Mouse (Mus musculus): Measurements from ENCODE around the gene Gjb3. TPM values are rescaled to one million over a fixed set of nuclear protein-coding genes. Genes with fewer than 3 reads are reported as not detected.

The Gjb3 gene
- polyA plus RNA-seq, 1 experiment = 32.8 TPM

DNA sequence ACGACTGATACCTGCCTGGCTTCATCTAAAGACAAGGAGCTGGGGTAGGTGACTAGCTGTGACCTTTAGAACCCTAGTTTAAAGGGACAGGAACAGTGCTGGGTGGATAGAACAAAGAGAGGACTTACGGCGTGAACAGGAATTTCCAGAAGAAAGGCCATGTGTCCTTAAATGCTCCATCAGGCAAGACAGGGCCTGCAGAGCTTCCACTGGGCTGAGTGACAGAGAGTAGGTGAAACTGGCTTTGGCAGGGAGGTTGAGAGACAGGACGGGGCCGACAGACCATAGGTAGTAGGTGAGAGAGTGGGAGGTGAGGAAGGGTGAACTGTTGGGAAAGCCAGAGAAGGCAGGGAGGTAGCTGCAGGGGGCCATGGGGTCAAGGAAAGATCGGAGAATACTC, 10.7 kb upstream of the Gjb3 start:
- WGBS = 36% methylated on average over 6 of the region's 6 CpGs

GRCm38 (mm10) chr4:127337668-127338067, 7.0 kb upstream of the Gjb3 start:
- WGBS = 75% methylated on average over 5 of the region's 5 CpGs
- no peak for DNase-seq (ENCODE audit: low read depth, low spot score)

More for the DNA sequence above, 10.7 kb upstream of the Gjb3 start:
- no peak for DNase-seq (ENCODE audit: low read depth, low spot score)

DNA sequence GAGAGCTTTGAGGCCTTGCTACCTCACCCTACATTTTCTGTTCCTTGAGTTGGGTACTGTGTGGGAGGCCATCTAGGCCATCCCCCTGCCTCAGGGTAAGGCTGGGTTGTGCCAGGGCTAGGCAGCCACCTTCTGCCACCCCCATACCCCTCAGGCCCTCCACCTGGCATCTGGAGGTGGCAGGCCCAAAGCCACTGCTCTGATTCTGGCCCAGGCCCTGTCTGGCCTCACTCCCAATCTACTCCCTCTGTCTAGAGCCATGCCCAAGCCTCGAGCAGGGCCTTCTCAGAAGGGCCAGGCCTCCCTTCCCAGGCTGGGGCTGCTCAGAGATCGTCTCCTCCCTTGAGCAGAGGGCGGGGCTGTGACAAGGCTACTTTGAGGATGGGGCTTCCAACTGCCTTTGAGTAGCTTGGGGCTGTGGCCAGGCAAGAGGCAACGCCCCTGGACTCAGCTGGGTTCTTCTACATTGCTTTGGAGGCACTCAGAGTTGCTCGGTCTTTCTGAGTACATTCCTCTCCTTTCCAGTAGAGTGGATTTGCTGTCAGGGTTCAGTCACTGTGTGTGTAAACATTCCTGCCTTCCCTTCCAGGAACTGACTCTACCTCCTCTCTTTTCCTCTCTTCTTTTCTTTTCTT, 4.3 kb upstream of the Gjb3 start:
- WGBS = 42% methylated on average over 5 of the region's 5 CpGs
- no peak for DNase-seq (ENCODE audit: low read depth, low spot score)

DNA sequence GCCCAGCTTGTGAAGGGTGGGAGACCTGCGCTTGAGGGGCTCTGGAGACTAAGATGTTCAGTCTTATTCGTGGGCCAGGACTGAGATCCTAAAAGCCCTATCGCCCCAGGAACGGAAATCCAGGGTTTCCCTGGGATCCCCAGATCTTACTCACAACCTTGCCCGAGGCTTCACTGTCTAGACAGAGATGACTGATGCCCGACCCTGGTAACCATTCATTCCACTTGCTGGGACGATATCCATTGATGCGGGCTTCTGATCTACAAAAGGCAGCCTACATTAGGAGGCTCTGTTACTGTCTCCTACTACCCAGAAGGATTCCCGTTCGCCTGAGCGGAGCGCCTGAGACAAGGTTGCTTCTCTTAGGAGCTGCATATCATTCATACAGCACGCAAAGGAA, 527 bp upstream of the Gjb3 start:
- DNase-seq (ENCODE audit: low read depth, low spot score) = no peak
- 59% methylated on average over 13 of the region's 13 CpGs for WGBS

- no peak for DNase-seq (ENCODE audit: low read depth, low spot score)
- 2% methylated on average over 13 of the region's 13 CpGs for WGBS
Observed at GRCm38 (mm10) chr4:127329751-127330150, 893 bp downstream of the Gjb3 start.

- DNase-seq (ENCODE audit: low read depth, low spot score) = no peak
- WGBS = 9% methylated on average over 3 of the region's 3 CpGs
Observed at GRCm38 (mm10) chr4:127329046-127329445, 1.6 kb downstream of the Gjb3 start.

- DNase-seq (ENCODE audit: low read depth, low spot score) = no peak
- 30% methylated on average over 7 of the region's 7 CpGs for WGBS
Observed at GRCm38 (mm10) chr4:127328378-127328777, 2.3 kb downstream of the Gjb3 start.

DNA sequence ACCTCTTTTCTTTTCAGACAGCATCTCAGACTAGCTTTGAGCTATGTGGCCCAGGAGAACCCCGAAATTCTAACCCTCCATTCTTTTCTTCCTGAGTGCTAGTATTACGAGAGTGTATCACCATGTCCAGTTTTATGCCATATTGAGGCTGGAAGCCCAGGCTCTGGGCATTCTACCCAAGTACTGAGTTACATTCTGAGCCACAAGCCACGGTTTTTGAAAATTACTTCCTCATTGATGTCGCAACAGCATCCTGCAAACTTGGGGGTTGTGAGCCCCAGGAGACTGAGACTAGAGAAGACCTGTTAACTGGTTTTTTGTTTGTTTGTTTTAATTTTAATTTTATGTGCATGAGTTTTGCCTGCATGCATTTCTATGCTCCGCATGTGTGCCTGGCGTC, 2.9 kb downstream of the Gjb3 start:
- 26% methylated on average over 6 of the region's 6 CpGs for WGBS
- no peak for DNase-seq (ENCODE audit: low read depth, low spot score)

- no peak for DNase-seq (ENCODE audit: low read depth, low spot score)
- 22% methylated on average over 7 of the region's 7 CpGs for WGBS
Observed at GRCm38 (mm10) chr4:127327258-127327657, 3.4 kb downstream of the Gjb3 start.

DNA sequence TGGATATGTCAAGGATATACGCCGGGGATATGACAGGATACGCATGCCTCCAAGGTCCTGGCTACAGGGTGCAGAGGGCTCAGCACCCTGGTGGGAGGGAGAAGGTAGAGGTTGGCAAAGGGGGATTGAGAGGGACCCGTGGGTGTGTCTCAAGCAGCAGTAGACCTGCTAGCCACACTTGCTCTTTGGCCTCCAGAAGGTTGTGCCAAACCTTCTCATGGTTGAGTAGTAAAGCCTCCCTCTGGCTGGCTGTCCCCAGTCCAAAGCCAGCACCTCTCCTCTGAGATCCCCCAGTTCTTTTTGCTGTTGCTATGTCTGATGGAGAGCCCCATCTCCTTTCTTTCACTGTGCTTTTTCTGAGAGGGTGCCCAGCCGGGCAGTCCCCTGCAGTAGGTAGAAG, 5.4 kb downstream of the Gjb3 start:
- 42% methylated on average over 5 of the region's 5 CpGs for WGBS

DNA sequence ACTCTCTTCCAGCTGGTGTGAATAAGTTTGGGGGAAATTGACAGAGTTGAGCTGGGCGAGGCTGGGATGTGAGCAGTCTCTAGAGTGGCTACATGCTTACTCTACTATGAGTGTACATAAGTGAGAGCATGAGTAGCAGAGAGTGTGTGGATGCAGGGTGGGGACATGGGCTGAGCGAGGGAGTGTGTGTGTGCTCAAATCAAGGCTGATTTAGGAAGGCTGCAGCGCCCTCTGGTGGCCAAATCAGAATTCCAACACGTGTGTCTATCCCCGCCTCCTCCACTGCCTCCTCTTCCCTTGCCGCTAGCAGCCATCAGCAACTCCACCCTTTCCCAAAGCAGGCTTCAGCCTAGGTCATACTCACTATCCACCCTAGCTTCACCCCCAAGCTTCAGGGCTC, 5.9 kb downstream of the Gjb3 start:
- WGBS = 2% methylated on average over 6 of the region's 6 CpGs

More for the DNA sequence above, 5.4 kb downstream of the Gjb3 start:
- no peak for DNase-seq (ENCODE audit: low read depth, low spot score)

DNA sequence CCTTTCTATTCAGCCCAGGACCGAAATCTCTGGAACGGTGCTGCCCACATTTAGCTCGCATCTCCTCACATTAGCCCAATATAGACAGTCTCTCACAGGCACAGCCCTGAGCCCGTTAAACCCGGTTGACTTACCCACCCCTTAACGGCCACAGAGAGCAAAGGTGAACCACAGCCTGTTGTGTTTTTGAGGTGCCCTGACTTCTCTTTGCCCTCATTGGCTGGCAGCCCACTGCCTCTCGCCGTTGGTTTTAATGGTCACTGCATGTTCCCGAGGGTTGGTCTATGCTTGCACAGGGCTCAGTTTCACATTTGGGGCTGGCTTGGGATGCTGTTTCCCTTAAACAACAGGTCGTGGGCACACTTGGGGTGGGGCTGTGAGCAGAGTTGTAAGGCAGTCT, 6.3 kb downstream of the Gjb3 start:
- no peak for DNase-seq (ENCODE audit: low read depth, low spot score)
- whole genome bisulfite sequencing = 36% methylated on average over 10 of the region's 10 CpGs

More for the DNA sequence above, 5.9 kb downstream of the Gjb3 start:
- DNase-seq (ENCODE audit: low read depth, low spot score) = no peak

DNA sequence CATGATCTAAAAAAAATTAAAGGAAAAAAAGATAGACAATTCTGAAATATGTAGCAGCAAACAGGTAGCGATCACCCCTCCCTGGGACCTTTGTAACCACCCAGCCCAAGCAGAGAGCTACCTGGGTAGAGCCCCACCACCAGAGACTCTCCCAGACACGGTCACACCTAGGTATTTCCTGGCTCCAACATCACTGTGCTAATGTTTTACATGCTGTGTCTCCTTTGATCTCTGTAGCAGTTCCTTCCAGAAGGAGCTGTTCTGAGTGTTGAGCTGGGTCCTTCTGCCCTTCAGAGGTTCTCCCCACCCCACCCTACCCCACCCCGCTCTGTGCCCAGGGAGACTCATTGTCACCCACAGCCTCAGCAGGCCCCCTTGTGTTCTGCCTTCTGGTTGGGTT, 7.0 kb downstream of the Gjb3 start:
- 37% methylated on average over 3 of the region's 3 CpGs for WGBS
- DNase-seq (ENCODE audit: low read depth, low spot score) = no peak

GRCm38 (mm10) chr4:127319613-127320012, 11.0 kb downstream of the Gjb3 start:
- no peak for DNase-seq (ENCODE audit: low read depth, low spot score)
- WGBS = 9% methylated on average over 3 of the region's 3 CpGs

DNA sequence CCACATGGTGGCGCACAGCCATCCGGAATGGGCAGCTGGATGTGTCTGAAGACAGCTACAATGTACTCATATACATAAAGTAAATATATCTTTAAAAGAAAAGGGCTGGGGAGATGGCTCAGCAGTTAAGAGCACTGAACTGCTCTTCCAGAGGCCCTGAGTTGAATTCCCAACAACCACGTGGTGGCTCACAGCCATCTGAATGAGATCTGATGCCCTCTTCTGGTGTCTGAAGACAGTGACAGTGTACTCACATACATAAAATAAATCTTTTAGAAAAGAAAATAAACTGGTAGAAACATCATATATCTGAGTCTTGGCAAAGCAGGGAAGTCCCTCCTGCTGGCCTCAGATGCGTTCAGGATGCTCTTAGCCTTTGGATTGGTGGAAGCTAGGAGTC, 13.5 kb downstream of the Gjb3 start:
- DNase-seq (ENCODE audit: low read depth, low spot score) = no peak
- WGBS = 69% methylated on average over 4 of the region's 4 CpGs

- WGBS = 85% methylated on average over 8 of the region's 8 CpGs
- DNase-seq (ENCODE audit: low read depth, low spot score) = no peak
Observed at GRCm38 (mm10) chr4:127315753-127316152, 14.9 kb downstream of the Gjb3 start.

DNA sequence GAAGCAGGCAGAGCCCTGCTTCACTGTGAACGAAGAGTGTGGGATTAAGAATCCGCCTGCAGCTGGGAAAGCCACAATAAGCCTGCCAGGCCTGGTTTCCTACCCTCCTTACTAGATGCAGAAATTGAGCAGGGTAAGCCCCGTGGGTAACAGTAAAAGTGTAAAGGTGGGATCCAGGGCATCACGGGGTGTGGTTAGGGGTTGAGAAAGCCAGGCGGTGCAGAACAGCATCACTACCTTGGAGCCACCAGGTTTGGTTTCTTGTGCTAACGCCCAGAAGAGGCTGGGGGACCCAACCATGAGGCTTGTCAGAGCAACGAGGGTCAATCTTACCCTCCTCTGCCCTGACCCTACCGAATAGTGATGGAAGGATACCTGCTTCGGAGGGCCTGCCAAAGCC, 16.1 kb downstream of the Gjb3 start:
- WGBS = 66% methylated on average over 9 of the region's 9 CpGs
- DNase-seq (ENCODE audit: low read depth, low spot score) = no peak

GRCm38 (mm10) chr4:127313861-127314260, 16.8 kb downstream of the Gjb3 start, which contains the start of gene Gja4:
Gja4 (minus strand) TSS chr4:127314039.
- DNase-seq (ENCODE audit: low read depth, low spot score) = no peak
- 1% methylated on average over 25 of the region's 25 CpGs for WGBS

- no peak for DNase-seq (ENCODE audit: low read depth, low spot score)
- 63% methylated on average over 24 of the region's 24 CpGs for WGBS
Observed at GRCm38 (mm10) chr4:127312349-127312748, 18.3 kb downstream of the Gjb3 start.

DNA sequence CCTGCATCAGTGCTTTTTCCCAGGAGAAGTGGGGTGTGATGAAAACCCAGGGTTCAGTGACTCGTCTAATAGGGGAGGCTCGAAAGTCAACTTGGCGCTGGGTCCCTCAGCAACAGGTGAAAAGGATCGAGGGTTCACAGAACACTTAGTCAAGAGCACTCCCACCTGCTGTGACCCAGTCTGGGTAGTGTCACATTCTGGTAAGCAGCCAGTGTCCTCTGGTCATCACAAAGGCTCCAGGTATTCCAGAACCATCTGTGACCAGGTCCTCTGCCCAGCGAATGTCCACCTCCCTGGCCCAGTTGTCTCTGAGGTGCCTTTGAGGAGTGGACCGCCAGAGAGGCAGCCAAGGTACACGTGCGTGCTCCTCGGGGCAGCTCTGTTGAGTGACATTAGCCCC, 19.1 kb downstream of the Gjb3 start:
- DNase-seq (ENCODE audit: low read depth, low spot score) = no peak

DNA sequence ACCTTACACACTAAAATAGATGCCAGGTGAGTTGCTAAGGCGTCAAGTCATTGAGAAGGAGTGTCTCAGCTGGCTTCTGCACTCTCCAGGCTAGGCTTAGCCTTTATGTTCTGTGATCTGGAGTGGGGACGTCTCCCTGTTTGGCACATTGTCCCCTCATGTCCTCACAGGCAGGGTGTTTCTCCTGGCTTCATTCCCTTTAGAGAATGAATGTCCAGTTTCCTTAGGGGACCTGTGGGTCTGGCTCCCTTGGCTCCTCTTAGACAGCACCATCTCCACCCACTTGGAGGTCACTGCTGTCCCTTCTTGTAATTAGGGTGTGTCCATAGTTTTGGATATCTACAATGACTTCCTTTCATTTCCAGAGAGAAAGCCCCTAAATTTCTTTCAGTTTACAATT, 23.7 kb downstream of the Gjb3 start:
- 36% methylated on average over 2 of the region's 2 CpGs for WGBS
- no peak for DNase-seq (ENCODE audit: low read depth, low spot score)

More for the DNA sequence above, 19.1 kb downstream of the Gjb3 start:
- WGBS = 59% methylated on average over 9 of the region's 9 CpGs

- no peak for DNase-seq (ENCODE audit: low read depth, low spot score)
- 55% methylated on average over 3 of the region's 3 CpGs for WGBS
Observed at GRCm38 (mm10) chr4:127303796-127304195, 26.8 kb downstream of the Gjb3 start.

Data from large intestine, adult 2 months (tissue).